24 mouse cellular contexts compared by ENCODE assay signal in the genomic region with DNA sequence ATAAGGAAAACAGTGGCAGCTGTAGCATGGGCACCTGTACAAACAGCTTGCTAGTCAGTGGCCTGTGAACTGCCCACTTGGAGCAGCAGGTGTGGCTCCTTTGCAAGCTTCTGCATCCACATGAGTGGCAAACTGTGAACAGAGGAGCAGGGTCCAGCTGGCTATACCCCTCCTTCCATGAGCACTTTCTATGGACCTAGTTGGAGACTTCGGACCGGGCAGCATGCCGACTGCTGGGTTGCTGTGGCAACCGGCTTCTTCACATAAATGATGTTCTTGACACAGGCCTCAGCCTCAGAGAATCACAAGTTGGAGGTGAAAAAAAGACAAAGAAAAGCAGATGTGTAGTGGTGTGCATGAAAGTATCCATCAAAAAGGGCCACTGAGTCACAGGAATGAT.
DNase-seq lines count a peak whose midpoint lies in the region; ATAC-seq and TF ChIP-seq lines count a peak whose summit lies in the region.
"Had no signal": no experiment of that assay in that cellular context is flagged by ENCODE, and none has a peak within 500 bp of the region (broad histone marks: within the 10 kb centered on the region; RNA-seq: fewer than 3 reads in every experiment).

No protein-coding gene starts in this region.

- H3K27ac ChIP-seq in cerebellum, adult 2 months (ENCODE audit: insufficient read depth, low read length) = no peak overlapping the region
- H3K27ac ChIP-seq in lung, embryonic 14.5 days (ENCODE audit: low read depth) = peak overlapping the region; percentile 45; the same call in 1 of the 2 replicates
- no peak overlapping the region for H3K27ac ChIP-seq in neural tube, embryonic 15.5 days (replicated peaks)
- H3K27ac ChIP-seq: embryonic facial prominence, embryonic 12.5 days; heart, adult 2 months; heart, embryonic 13.5 days; limb, embryonic 15.5 days; liver, embryonic 14.5 days; neural tube, embryonic 12.5 days had no signal

- no peak overlapping the region for H3K4me2 ChIP-seq in lung, embryonic 14.5 days
- H3K4me2 ChIP-seq in neural tube, embryonic 15.5 days = no peak overlapping the region
- H3K4me2 ChIP-seq: embryonic facial prominence, embryonic 12.5 days; heart, embryonic 13.5 days; limb, embryonic 15.5 days; neural tube, embryonic 12.5 days had no signal

- no peaks in the 10 kb centered on the region for H3K36me3 ChIP-seq in lung, embryonic 14.5 days (ENCODE audit: insufficient read depth)
- H3K36me3 ChIP-seq in neural tube, embryonic 15.5 days = no peaks in the 10 kb centered on the region
- H3K36me3 ChIP-seq: embryonic facial prominence, embryonic 12.5 days; heart, embryonic 13.5 days; limb, embryonic 15.5 days; neural tube, embryonic 12.5 days had no signal

- DNase-seq in cerebellum, postnatal 10 days = peak; percentile 54 to 66
- no peak for DNase-seq in cerebellum, adult 2 months
- no peak for DNase-seq in lung, embryonic 14.5 days
- DNase-seq in lung, postnatal 14 days = no peak
- peak; percentile 56 to 59 for DNase-seq in right cerebral cortex, postnatal 10 days (ENCODE audit: low spot score in 2 of 2)
- DNase-seq in right cerebral cortex, postnatal 25 days = no peak
- no peak for DNase-seq in kidney, postnatal 14 days
- DNase-seq: adrenal gland, postnatal 14 days; cerebellum, adult 9-11 months; forebrain, postnatal 0 days; gastrocnemius, postnatal 25 days; heart, adult 2 months; heart, postnatal 14 days; kidney, adult 18-20 months; layer of hippocampus, adult 9-11 months; lung, postnatal 10 days; retina, postnatal 1 day; spleen, adult 18-20 months had no signal

- no peak overlapping the region for H3K4me3 ChIP-seq in cerebellum, adult 2 months (replicated peaks; ENCODE audit: insufficient read depth, low read depth, low read length)
- H3K4me3 ChIP-seq in lung, embryonic 14.5 days (ENCODE audit: low read depth, low read length) = no peak overlapping the region
- H3K4me3 ChIP-seq in neural tube, embryonic 15.5 days (replicated peaks) = no peak overlapping the region
- H3K4me3 ChIP-seq: embryonic facial prominence, embryonic 12.5 days; heart, adult 2 months; heart, embryonic 13.5 days; limb, embryonic 15.5 days; neural tube, embryonic 12.5 days had no signal

- H3K27me3 ChIP-seq in cerebellum, adult 2 months (ENCODE audit: control insufficient read depth, insufficient read depth, low read length) = no peaks in the 10 kb centered on the region
- no peaks in the 10 kb centered on the region for H3K27me3 ChIP-seq in lung, embryonic 14.5 days (ENCODE audit: insufficient read depth, low read length)
- H3K27me3 ChIP-seq in neural tube, embryonic 15.5 days (replicated peaks) = no peaks in the 10 kb centered on the region
- H3K27me3 ChIP-seq: embryonic facial prominence, embryonic 12.5 days; heart, embryonic 13.5 days; limb, embryonic 15.5 days; neural tube, embryonic 12.5 days had no signal

- TF ChIP-seq CTCF in cerebellum, adult 2 months (IDR thresholded peaks at IDR 0.05; ENCODE audit: borderline replicate concordance, insufficient read depth, low read depth, low read length) = no peak
- TF ChIP-seq CTCF in lung, embryonic 14.5 days (IDR thresholded peaks at IDR 0.05; ENCODE audit: low read depth) = no peak

- no peak for TF ChIP-seq POLR2A in cerebellum, adult 2 months (IDR thresholded peaks at IDR 0.05; ENCODE audit: borderline replicate concordance, insufficient read depth, low read length)

- H3K9ac ChIP-seq in lung, embryonic 14.5 days = no peak overlapping the region
- H3K9ac ChIP-seq in neural tube, embryonic 15.5 days (replicated peaks) = no peak overlapping the region
- H3K9ac ChIP-seq: embryonic facial prominence, embryonic 12.5 days; forebrain, postnatal 0 days; heart, embryonic 13.5 days; limb, embryonic 15.5 days; liver, embryonic 14.5 days; neural tube, embryonic 12.5 days had no signal

- 58% methylated on average over 4 of the region's 4 CpGs for WGBS in cerebellum, adult 2 months
- 73% methylated on average over 4 of the region's 4 CpGs for WGBS in lung, embryonic 14.5 days
- 40% methylated on average over 4 of the region's 4 CpGs for WGBS in neural tube, embryonic 15.5 days

- no peaks in the 10 kb centered on the region for H3K4me1 ChIP-seq in cerebellum, adult 2 months (ENCODE audit: control insufficient read depth, insufficient read depth, low read length)
- no peaks in the 10 kb centered on the region for H3K4me1 ChIP-seq in lung, embryonic 14.5 days (ENCODE audit: insufficient read depth)
- 0 out of 2 replicates have a peak, but pooled peaks cover 4% of the 10 kb centered on the region for H3K4me1 ChIP-seq in neural tube, embryonic 15.5 days
- H3K4me1 ChIP-seq: embryonic facial prominence, embryonic 12.5 days; heart, embryonic 13.5 days; limb, embryonic 15.5 days; neural tube, embryonic 12.5 days had no signal

- ATAC-seq in lung, embryonic 14.5 days (ENCODE audit: insufficient read depth) = peak; percentile 41; the same call in 1 of the 2 replicates
- ATAC-seq in neural tube, embryonic 15.5 days (ENCODE audit: low FRiP score) = 0 out of 2 replicates have a peak, but pooled peaks have one; percentile 31
- ATAC-seq: forebrain, postnatal 0 days had no signal

- no peaks in the 10 kb centered on the region for H3K9me3 ChIP-seq in lung, embryonic 14.5 days (ENCODE audit: low read depth, low read length)
- no peaks in the 10 kb centered on the region for H3K9me3 ChIP-seq in neural tube, embryonic 15.5 days (replicated peaks)
- H3K9me3 ChIP-seq: embryonic facial prominence, embryonic 12.5 days; heart, embryonic 13.5 days; limb, embryonic 15.5 days; neural tube, embryonic 12.5 days had no signal

Comparison
In these comparisons a context has a peak if more than half of its experiments do, and no peak if none do; other contexts are left out.
1. DNase-seq: peak in cerebellum, postnatal 10 days (2 of 2) and right cerebral cortex, postnatal 10 days (2 of 2); none in cerebellum, adult 2 months (0 of 2), lung, embryonic 14.5 days (single experiment), lung, postnatal 14 days (single experiment), right cerebral cortex, postnatal 25 days (single experiment) and kidney, postnatal 14 days (single experiment).